Mouse (Mus musculus) liver, adult 2 months (tissue): ENCODE measurements around the gene Sprr2h.

Experiments
- CTCF ChIP-seq: fragments of 200-500 bp; IDR thresholded peaks from 2 replicates; pipeline ENCODE4 v1.5.1; 2011; ENCODE audit warnings: low read depth, low read length, control low read depth
- POLR2A ChIP-seq: fragments of 200-500 bp; IDR thresholded peaks from 2 replicates; pipeline ENCODE4 v1.6.1; 2011; ENCODE audit warnings: low read length, control low read depth; ENCODE audit not compliant: insufficient read depth; ENCODE audit errors: extremely low read depth

DNA sequence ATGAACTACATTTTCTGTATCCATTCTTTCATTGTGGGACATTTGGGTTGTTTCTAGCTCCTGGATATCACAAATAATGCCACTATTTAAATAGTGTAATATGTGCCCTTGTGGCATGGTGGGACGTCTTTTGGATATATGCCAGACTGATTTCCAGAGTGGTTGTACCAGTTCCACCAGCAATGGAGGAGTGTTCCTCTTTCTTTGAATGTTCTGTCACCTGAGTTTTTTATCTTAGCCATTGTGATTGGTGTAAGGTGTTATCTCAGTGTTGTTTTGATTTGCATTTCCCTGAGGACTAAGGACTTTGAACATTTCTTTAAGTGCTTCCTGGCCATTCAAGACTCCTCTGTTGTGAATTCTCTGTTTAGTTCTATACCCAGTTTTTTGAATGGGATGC lies 49.2 kb upstream of the Sprr2h start:
- TF ChIP-seq POLR2A, result no peak
- no peak for TF ChIP-seq CTCF
